Mouse (Mus musculus) testis, adult 2 months (tissue): ENCODE measurements at regions not wholly inside any gene's neighbourhood (a gene's known extent, or its start where the extent isn't known, plus 50 kb on each side); places are given as distances from the start of the nearest gene placed in this dataset.
A peak's percentile ranks its signal among the peaks of the same experiment; 100 is the strongest.
"Not testable (repeated sequence)": the region's sequence is repeated elsewhere in the genome, so short reads cannot be mapped to it uniquely, and the experiment has no call there.

Experiments
- H3K27ac ChIP-seq: fragments of 200-500 bp; 2 replicates; pipeline ENCODE4 v1.5.1; 2012; ENCODE audit warnings: low read depth, low read length; ENCODE audit not compliant: control insufficient read depth, insufficient read depth
- H3K27me3 ChIP-seq: fragments of 200-500 bp; 2 replicates; pipeline ENCODE4 v1.6.1; 2012; ENCODE audit warnings: mild to moderate bottlenecking, low read length, moderate library complexity; ENCODE audit not compliant: control insufficient read depth, insufficient read depth
- H3K36me3 ChIP-seq: fragments of 200-500 bp; 2 replicates; pipeline ENCODE4 v1.6.1; 2012; ENCODE audit warnings: mild to moderate bottlenecking, low read length; ENCODE audit not compliant: control insufficient read depth, insufficient read depth
- H3K4me1 ChIP-seq: fragments of 200-500 bp; 2 replicates; pipeline ENCODE4 v1.6.1; 2012; ENCODE audit warnings: low read length; ENCODE audit not compliant: control insufficient read depth, insufficient read depth
- H3K4me3 ChIP-seq: fragments of 200-500 bp; 2 replicates; pipeline ENCODE4 v1.5.1; 2012; ENCODE audit warnings: low read depth, mild to moderate bottlenecking, low read length, moderate library complexity, mixed read lengths; ENCODE audit not compliant: control insufficient read depth
- CTCF ChIP-seq: fragments of 200-500 bp; IDR thresholded peaks from 2 replicates; pipeline ENCODE4 v1.5.1; 2012; ENCODE audit warnings: low read depth, mild to moderate bottlenecking, inconsistent platforms, low read length, moderate library complexity; ENCODE audit not compliant: control insufficient read depth, insufficient read depth, insufficient replicate concordance
- POLR2A ChIP-seq: fragments of 200-500 bp; IDR thresholded peaks from 2 replicates; pipeline ENCODE4 v1.6.1; 2012; ENCODE audit warnings: low read depth, mild to moderate bottlenecking, inconsistent platforms, low read length, moderate library complexity; ENCODE audit not compliant: control insufficient read depth

DNA sequence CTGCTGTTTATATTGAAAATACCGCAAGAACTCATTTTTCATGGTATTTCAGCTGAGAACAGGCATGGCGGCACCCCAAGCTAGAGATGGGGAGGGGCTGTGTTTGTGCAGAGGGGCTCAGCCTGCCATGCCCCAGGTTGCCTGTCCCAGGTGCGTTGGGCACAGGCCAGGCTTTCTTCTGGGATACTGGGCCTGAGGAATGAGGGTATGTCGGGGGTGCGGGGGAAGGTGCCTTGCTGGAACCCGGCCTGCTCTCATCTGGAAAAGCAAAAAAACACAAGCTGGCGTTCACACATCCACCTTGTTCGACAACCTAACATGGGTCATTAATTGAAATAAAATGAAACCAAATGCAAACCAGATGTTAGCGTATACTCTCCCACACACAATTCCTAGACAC is 142.2 kb upstream of the Adamts18 start:
- no peak overlapping the region for H3K27ac ChIP-seq
- TF ChIP-seq POLR2A (no peak), CTCF (no peak)
- H3K36me3 ChIP-seq, result no peaks in the 10 kb centered on the region
- no peak overlapping the region for H3K4me3 ChIP-seq
- H3K4me1 ChIP-seq, result peaks cover 3% of the 10 kb centered on the region; the same call in 1 of the 2 replicates
- H3K27me3 ChIP-seq, result no peaks in the 10 kb centered on the region

DNA sequence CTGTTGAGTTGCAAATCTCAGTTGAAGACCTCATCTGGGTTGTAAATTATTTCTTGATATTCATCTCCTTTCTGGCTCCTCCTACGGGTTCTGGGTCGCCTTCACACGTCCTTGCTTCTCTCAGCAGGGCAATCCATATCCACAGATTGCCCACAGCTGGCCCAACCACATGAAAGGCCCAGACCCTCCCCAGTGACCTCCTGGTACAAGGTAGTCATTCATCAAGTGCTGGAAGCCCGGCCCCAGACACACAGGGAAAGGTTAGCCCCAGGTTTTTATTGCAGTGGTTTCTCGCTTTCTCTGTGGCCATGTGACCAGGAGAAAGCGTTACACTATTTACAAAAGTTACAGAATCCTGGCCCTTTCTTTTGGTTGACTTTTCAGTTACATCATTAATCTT is 134.5 kb upstream of the Nudt7 start:
- Histone ChIP-seq H3K4me3 (no peak overlapping the region), H3K4me1 (no peaks in the 10 kb centered on the region), H3K27me3 (no peaks in the 10 kb centered on the region), H3K36me3 (no peaks in the 10 kb centered on the region), H3K27ac (no peak overlapping the region)
- TF ChIP-seq POLR2A, result no peak
- TF ChIP-seq CTCF, result no peak

- Histone ChIP-seq H3K27me3 (no peaks in the 10 kb centered on the region), H3K27ac (no peak overlapping the region), H3K4me3 (no peak overlapping the region), H3K4me1 (no peaks in the 10 kb centered on the region), H3K36me3 (no peaks in the 10 kb centered on the region)
- TF ChIP-seq POLR2A, result no peak
- TF ChIP-seq CTCF, result no peak
Measured at GRCm38 (mm10) chr8:114001674-114002073, 131.7 kb upstream of the Nudt7 start.

DNA sequence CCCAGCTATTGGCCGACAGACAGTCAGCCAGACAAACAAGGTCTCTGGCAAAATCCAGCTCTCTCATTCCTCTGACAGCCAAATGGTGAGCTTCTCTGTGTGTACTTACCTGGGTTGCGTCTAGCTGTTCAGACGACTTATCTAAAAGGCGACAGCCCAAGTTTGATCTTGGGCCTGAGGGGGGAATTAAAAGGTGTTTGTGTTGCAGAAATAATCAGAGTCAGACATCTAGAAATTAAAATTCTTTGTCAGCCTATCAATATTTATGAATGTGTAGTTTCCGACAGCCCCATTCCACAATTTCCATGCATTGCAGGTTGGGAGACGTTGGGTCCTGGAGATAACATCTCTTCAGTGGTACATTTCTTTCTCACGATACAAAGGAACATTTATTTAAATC is 128.9 kb upstream of the Nudt7 start:
- TF ChIP-seq POLR2A, result no peak
- no peak for TF ChIP-seq CTCF
- Histone ChIP-seq H3K4me3 (no peak overlapping the region), H3K27ac (no peak overlapping the region), H3K4me1 (no peaks in the 10 kb centered on the region), H3K27me3 (no peaks in the 10 kb centered on the region), H3K36me3 (no peaks in the 10 kb centered on the region)

DNA sequence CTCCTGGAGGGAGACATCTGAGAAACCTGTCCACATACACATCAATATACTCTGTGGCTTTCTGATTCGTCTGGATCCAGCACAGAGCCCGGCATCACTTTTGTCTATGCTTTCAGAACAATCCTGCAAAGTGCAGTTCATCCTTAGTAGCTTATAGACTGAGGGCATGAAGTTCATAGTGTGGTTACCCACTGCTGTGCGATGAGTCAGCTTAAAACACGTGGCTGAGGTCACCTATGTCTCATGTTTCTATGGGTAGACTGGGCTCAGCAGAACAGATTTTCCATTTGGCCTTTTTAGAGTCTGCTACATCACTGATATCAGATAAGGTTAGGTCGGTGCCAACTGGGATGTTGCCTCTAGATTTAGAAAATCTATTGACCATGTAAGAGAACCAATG is 126.8 kb upstream of the Nudt7 start:
- H3K27ac ChIP-seq, result no peak overlapping the region
- no peak for TF ChIP-seq POLR2A
- TF ChIP-seq CTCF, result no peak
- H3K4me3 ChIP-seq, result no peak overlapping the region
- no peaks in the 10 kb centered on the region for H3K4me1 ChIP-seq
- H3K27me3 ChIP-seq, result no peaks in the 10 kb centered on the region
- H3K36me3 ChIP-seq, result no peaks in the 10 kb centered on the region

DNA sequence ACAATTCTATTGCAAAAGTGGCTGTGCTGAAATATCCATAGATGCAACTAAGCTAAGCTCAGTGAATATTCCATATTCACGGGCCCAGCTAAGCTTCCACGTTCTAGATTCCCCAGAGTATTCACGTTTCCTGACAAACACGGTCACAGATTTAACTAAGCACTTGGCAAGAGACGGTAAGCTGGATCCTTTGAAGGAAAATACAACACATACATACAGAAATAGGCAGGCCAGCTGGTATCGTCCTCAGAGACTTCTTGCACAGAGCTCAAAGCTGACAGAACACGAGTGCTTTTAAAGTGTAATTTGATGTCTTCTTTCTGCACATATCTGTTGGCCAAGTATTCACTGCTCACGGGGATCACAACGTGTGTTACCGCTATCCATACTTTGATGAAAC is 126.3 kb upstream of the Nudt7 start:
- no peak overlapping the region for H3K4me3 ChIP-seq
- no peak overlapping the region for H3K27ac ChIP-seq
- H3K27me3 ChIP-seq, result no peaks in the 10 kb centered on the region
- no peaks in the 10 kb centered on the region for H3K36me3 ChIP-seq
- no peak for TF ChIP-seq POLR2A
- H3K4me1 ChIP-seq, result no peaks in the 10 kb centered on the region

- no peaks in the 10 kb centered on the region for H3K27me3 ChIP-seq
- no peak for TF ChIP-seq POLR2A
- no peak for TF ChIP-seq CTCF
- H3K36me3 ChIP-seq, result no peaks in the 10 kb centered on the region
- H3K27ac ChIP-seq, result no peak overlapping the region
- peak overlapping the region; percentile 52 for H3K4me3 ChIP-seq
- H3K4me1 ChIP-seq, result no peaks in the 10 kb centered on the region
Measured at GRCm38 (mm10) chr8:114018364-114018763, 115.0 kb upstream of the Nudt7 start.

GRCm38 (mm10) chr8:114030141-114030540 is 103.2 kb upstream of the Nudt7 start:
- not testable (repeated sequence) for H3K36me3 ChIP-seq, H3K27ac ChIP-seq, H3K27me3 ChIP-seq, H3K4me3 ChIP-seq, H3K4me1 ChIP-seq

GRCm38 (mm10) chr8:114052426-114052825 is 80.9 kb upstream of the Nudt7 start:
- H3K36me3 ChIP-seq, result no peaks in the 10 kb centered on the region
- no peak overlapping the region for H3K27ac ChIP-seq
- no peak overlapping the region for H3K4me3 ChIP-seq
- no peaks in the 10 kb centered on the region for H3K27me3 ChIP-seq
- H3K4me1 ChIP-seq, result no peaks in the 10 kb centered on the region
- no peak for TF ChIP-seq CTCF
- no peak for TF ChIP-seq POLR2A
